Mouse (Mus musculus) cerebellum, adult 8-10 months (tissue): ENCODE results near the gene Rbms3.

Experiments used
- DNase-seq: peaks from one replicate; pipeline ENCODE4 v3.0.0; 2022

Rbms3 gene

GRCm38 (mm10) chr9:117031237-117031636, 598.5 kb downstream of the Rbms3 start:
- DNase-seq = no peak

- DNase-seq = no peak
Measured at GRCm38 (mm10) chr9:117030837-117031236, 598.9 kb downstream of the Rbms3 start.

- DNase-seq = no peak
Measured at GRCm38 (mm10) chr9:117029953-117030352, 599.8 kb downstream of the Rbms3 start.

- DNase-seq = no peak
Measured at GRCm38 (mm10) chr9:117028586-117028985, 601.1 kb downstream of the Rbms3 start.

- DNase-seq = no peak
Measured at GRCm38 (mm10) chr9:117022086-117022485, 607.6 kb downstream of the Rbms3 start.

- no peak for DNase-seq
Measured at GRCm38 (mm10) chr9:117021506-117021905, 608.2 kb downstream of the Rbms3 start.

- DNase-seq = no peak
Measured at GRCm38 (mm10) chr9:117020216-117020615, 609.5 kb downstream of the Rbms3 start.

GRCm38 (mm10) chr9:117018741-117019163, 611.0 kb downstream of the Rbms3 start:
- DNase-seq = no peak

GRCm38 (mm10) chr9:117018301-117018700, 611.4 kb downstream of the Rbms3 start:
- no peak for DNase-seq

GRCm38 (mm10) chr9:117016605-117017319, 613.0 kb downstream of the Rbms3 start:
- DNase-seq = no peak

- no peak for DNase-seq
Measured at GRCm38 (mm10) chr9:117013386-117013785, 616.3 kb downstream of the Rbms3 start.

GRCm38 (mm10) chr9:117010801-117011200, 618.9 kb downstream of the Rbms3 start:
- DNase-seq = no peak

GRCm38 (mm10) chr9:117008194-117008593, 621.5 kb downstream of the Rbms3 start:
- DNase-seq = no peak

- DNase-seq = no peak
Measured at GRCm38 (mm10) chr9:117002083-117002482, 627.6 kb downstream of the Rbms3 start.

- DNase-seq = no peak
Measured at GRCm38 (mm10) chr9:116999186-116999585, 630.5 kb downstream of the Rbms3 start.

- no peak for DNase-seq
Measured at GRCm38 (mm10) chr9:116990321-116990720, 639.4 kb downstream of the Rbms3 start.

GRCm38 (mm10) chr9:116980801-116981200, 648.9 kb downstream of the Rbms3 start:
- no peak for DNase-seq

GRCm38 (mm10) chr9:116977428-116977827, 652.3 kb downstream of the Rbms3 start:
- DNase-seq = no peak

- DNase-seq = no peak
Measured at GRCm38 (mm10) chr9:116976575-116977408, 652.9 kb downstream of the Rbms3 start.

GRCm38 (mm10) chr9:116975269-116975668, 654.4 kb downstream of the Rbms3 start:
- DNase-seq = no peak

GRCm38 (mm10) chr9:116974134-116974533, 655.6 kb downstream of the Rbms3 start:
- no peak for DNase-seq

GRCm38 (mm10) chr9:116973594-116973993, 656.1 kb downstream of the Rbms3 start:
- DNase-seq = no peak

- no peak for DNase-seq
Measured at GRCm38 (mm10) chr9:116967317-116967716, 662.4 kb downstream of the Rbms3 start.

- DNase-seq = no peak
Measured at GRCm38 (mm10) chr9:116965691-116966090, 664.0 kb downstream of the Rbms3 start.
